Mouse (Mus musculus): ENCODE results near the gene Tas2r126.
"Not testable (repeated sequence)": the region's sequence is repeated elsewhere in the genome, so short reads cannot be mapped to it uniquely, and the experiment has no call there.

The Tas2r126 gene

DNA sequence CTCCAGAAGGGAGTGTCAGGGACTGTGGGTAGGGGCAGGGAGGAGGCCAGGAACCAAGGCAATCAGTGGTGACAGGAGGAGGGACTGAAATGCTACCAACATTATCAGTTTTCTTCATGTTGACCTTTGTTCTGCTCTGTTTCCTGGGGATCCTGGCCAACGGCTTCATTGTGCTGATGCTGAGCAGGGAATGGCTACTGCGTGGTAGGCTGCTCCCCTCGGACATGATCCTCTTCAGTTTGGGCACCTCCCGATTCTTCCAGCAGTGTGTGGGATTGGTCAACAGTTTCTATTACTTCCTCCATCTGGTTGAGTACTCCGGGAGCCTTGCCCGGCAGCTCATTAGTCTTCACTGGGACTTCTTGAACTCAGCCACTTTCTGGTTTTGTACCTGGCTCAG is at the start of gene Tas2r126:
TSS of gene Tas2r126 (plus strand) at position 90 of the 400 bp plus-strand sequence.
- no peak for DNase-seq

DNA sequence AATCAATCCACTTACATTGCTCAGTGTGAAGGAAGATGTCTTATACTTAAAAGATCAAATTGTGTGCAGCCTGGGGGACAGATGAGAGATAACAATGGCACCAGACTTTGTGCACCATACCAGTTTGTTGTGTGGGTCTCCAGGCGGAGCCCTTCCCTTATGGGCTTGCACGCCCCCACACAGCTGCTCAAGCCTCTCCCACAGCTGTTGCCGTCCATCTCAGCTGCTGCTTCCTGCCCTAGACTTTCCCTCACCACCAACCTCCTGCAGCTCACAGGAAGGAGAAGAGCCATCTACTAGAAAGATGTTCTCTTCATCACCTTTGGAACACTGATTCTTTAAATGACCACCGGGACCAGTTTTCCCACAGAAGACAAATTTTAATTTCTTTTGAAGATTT is 48.7 kb upstream of the Tas2r126 start:
- DNase-seq = no peak

GRCm38 (mm10) chr6:42391796-42392330 is 42.5 kb upstream of the Tas2r126 start:
- DNase-seq = peak; percentile 53

DNA sequence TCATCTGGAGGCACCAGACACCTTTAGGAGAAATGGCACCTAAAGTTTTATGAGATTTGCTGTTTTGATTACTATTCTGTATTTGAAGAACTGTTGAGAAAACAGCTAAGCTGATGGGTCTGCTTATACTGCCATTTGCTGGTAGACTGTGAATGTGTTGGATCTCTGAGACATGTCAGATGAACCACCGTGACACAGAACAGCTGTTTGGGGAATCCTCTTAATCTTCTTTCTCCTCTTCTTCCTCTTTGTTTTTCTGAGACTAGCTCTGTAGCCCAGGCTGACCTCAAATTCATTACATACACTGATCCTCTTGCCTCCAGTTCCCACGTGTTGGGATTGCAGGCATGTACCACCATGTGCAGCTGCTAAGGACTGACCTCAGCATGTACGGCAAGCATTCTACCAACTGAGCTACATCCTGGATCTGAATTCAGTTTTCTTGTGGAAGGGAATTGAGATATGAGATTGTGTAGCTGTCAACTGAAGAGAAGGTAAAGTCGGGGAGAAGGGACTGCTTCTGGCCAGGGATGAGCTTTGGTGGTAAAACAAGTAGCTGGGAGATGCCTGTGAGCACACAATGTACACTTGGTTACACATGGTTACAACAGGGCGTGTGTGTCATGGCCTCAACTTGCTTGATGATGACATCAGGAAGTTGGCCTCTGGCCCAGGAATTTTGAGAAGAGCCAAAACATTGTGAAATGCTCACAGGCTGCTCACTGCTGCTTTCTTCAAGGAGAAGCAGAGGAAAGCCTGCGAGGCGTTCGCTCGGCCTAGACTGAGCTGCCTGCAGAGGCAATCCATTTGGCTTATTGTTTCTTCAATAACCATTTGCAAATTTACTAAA is 38.1 kb upstream of the Tas2r126 start:
- peak; percentile 96 for DNase-seq

DNA sequence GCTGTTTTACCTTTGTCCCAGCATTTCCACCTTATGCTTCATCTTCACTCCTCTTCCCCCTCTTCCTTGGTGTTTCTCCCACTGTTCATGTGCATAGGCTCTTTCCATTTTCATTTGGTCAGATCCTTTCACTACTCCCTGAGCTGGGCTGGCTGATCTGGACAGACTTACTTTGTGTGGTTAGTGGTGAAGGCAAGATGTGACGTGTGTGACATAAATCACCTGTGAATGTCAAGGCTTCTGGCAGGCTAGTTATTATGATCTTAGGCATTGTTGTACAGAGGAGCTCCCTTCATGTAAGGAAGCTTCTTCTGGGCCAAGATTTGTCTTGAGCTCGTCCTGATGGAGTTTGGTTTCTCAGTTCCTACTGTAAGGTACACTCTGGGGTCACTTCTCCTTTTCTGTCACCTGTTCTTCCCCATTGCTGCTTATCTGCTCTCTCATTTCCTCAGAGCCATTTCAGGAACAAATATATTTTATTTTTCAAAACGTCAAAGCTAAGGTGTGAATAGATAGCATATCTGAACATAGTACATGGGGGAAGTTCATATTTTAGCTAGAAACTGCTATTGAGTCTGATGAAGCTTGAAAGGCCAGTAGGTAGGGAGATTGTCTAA is 37.2 kb upstream of the Tas2r126 start:
- no peak for DNase-seq

DNA sequence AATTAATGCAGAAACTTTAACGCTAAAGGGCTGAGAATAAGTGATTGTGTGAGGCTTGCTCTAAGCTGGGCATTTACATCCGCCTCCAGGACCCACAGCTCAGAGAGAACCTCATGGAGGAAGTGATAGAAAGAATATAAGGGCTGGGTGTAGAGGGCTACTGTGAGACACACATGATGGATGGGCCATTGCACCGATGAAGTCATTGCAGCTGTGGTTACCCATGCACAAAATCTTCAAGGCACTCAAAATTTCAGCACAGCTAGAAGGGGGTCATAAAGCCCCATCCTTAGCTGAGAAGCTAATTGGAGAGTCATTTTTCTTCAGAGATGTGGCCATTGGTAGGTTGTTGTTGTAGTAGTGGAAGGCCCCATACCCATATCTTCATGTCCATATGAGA is 36.0 kb upstream of the Tas2r126 start:
- no peak for DNase-seq

DNA sequence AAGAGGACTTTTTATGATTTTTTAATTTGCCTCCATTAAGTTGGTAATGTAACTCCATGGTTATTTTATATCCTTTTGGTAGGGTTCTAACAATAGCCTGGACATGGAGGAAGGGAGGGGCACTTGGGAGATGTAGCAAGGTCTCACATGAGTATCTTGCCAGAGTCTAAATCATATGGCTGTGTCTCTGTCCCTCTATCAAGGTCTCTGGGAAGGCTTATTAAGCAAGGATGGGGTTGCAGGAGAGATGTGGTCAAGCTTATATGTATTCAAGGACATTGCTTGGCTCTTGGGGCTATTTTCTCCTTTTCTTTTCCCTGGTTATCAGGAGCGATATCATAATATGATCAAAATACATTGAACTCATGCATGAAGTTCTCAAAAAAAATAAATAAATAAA is 35.3 kb upstream of the Tas2r126 start:
- no peak for DNase-seq

GRCm38 (mm10) chr6:42399938-42400337 is 34.4 kb upstream of the Tas2r126 start, which contains the start of gene Tas2r143:
Tas2r143 (plus strand) TSS chr6:42400238.
- DNase-seq = no peak

DNA sequence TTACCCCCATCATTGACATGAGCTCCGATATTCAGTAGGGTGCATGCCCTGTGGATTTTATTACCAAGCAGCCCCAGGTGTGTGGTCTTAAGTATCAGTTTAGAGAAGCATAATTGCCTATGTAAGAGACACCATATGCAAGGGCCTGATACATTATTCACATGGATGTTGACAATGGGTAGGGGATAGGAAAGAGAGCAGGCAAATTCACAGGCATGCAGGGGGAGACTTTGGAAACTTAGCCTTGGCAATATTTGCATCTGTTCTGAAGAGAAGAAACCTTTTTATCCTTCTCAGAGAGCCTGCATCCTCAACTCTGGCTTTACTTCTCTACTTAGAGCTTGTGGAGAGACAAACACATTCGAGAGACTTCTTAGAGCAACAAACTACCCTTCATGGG is 29.2 kb upstream of the Tas2r126 start, which contains the start of gene Tas2r135:
TSS of gene Tas2r135 (plus strand) at position 301 of the 400 bp plus-strand sequence.
- no peak for DNase-seq

DNA sequence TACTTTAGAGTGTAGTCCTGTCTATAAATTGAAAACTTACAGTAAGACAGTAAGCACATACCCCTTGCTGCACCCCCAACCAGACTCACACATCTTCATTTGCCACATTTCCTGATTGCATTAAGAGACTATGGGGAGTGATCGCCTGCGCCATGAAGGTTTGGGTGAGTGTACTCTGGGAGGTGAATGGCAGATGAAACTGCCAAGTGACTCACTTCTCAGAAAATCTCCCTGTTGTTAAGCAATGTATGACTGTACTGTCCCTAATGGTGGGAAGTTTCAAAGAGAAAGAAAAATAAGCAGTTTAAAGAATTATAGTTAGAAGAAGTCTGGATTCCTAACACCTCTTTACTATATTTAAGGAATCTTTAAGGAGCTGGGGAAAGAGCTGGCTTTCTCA is 14.9 kb upstream of the Tas2r126 start:
- no peak for DNase-seq

DNA sequence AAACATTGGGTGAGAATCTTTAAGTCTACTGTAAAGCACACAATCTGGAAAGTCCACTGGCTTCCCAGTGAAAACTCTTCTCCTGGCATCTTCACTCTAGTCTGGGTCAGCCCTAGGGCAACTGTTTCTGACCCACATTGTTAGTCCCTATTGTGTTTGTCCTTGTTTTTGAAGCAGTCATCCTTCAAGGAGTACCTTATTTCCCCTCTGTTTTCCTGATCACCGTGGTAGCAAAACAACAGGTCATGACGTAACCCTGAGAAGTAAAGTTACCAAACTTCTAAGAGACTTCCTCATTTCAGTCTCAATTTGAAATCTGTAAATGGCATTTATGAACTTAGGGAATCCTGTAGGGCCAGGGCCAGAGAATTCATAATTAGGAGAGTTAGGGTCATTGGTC is 12.9 kb upstream of the Tas2r126 start:
- no peak for DNase-seq

- DNase-seq = no peak
These were observed 9.9 kb upstream of the Tas2r126 start for GRCm38 (mm10) chr6:42424472-42424871.

GRCm38 (mm10) chr6:42426337-42426736 is 8.0 kb upstream of the Tas2r126 start:
- no peak for DNase-seq

DNA sequence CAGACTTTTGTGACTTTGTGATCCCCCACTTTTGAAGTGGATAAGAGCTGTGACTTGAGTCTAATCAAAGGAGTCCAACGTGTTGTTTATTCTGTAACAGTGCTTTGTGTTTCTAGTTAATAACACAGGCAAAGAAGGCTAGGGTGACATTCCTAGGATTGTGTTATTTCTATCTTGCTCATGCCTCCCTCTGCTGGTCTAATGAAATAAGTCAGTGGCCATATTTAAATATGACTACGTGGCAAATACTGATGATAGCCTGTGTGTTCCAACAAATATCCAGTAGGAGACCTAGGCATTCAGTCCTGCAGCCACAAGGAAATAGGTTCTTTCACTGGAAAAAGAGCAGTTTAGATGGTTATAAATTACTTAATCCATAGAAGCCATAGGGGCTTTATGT is 781 bp upstream of the Tas2r126 start:
- DNase-seq = peak; percentile 41

DNA sequence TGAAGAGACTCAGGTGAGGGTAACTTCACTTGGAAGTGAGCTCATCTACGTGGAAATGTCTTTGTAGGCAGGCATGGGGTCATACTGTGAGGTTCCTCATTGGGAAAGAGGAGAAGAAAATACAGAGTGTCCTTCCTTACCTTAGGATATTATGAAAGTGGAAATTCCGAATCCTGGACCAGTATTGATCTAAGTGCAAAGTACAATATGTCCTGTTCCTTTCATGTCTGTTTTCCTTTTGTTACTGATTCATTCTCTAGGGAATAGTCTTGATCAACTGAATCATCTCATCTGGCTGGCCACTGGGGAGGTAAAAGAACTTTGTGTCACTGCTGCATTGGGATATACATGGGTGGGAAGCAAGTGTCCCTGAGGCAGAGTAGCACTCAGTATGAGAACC is 1.2 kb downstream of the Tas2r126 start:
- DNase-seq = no peak

DNA sequence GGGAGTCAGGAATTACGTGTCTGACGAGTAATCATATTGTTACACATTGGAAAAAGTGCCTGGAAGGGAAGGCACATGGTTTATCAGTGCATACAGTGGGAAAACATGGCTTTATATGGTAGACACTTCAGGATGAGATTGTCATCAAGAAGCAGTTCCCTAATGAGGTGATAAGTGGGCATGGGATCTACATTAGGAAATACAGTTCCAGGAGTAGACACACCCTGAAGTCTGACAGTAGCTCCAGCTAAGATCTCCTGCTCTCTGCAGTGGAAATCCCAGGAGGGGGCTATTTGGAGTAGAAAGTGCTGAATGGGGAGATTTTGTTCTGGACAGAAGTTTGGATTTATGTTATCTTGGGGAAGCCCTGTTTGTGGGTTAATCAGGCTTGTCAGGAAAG is 7.1 kb downstream of the Tas2r126 start:
- DNase-seq = no peak

GRCm38 (mm10) chr6:42444491-42444890 is 10.2 kb downstream of the Tas2r126 start:
- no peak for DNase-seq

GRCm38 (mm10) chr6:42447381-42447780 is 13.0 kb downstream of the Tas2r126 start:
- no peak for DNase-seq

DNA sequence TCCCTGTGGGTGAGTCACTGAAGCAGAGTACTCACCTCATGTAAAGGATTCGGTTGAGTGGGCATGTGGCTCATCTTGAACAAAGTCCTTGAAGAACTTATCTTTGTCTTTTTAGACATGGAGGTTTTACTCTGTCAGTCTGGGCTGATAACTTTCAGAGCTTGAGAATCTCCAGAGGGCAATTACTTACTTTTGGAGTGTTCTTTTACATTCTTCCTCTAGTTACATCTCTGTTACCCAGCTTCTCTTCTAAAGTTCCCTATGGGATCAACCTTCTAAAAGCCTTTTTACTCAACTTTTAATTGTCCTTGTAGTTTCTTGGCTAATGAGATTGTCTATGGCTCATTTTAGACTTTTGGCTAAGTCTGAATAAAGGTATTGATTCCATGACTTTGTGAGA is 30.8 kb downstream of the Tas2r126 start, which contains the start of gene Olfr458:
TSS of gene Olfr458 (minus strand) at position 101 of the 400 bp plus-strand sequence.
- DNase-seq = no peak

DNA sequence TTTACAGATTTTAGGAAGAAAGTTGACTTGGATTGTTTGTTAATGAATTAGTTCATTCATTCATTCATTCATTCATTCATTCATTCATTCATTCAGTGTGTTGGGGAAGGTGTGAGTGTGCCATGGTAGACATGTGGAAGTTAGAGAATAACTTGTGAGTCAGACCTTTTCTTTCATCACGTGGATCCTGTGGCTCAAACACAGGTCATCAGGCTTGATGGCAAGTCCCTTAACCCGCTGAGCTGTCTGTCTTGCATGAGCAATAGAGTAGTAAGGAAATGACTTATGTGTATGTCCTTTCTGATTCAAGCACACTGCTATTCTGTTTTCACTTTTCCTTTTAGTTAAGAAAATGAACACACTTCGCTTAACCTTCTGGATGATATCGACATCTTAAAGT is 36.2 kb downstream of the Tas2r126 start:
- DNase-seq = no peak

- DNase-seq = not testable (repeated sequence)
These were observed 37.0 kb downstream of the Tas2r126 start for GRCm38 (mm10) chr6:42471298-42471697.

DNA sequence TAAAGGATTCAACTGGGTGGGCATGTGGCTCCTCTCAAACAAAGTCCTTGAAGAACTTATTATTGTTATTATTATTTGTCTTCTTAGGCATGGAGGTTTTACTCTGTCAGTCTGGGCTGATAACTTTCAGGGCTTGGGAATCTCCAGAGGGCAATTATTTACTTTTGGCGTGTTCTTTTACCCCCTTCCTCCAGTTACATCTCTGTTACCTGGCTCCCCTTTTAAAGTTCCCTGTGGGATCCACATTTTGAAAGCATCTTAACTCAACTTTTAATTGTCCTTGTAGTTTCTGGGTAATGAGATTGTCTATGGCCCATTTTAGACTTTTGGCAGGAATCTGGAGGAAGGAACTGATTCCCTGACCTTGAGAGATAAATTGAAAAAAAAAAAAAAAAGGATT is 41.9 kb downstream of the Tas2r126 start, which contains the start of gene Olfr457:
TSS of gene Olfr457 (minus strand) at position 101 of the 400 bp plus-strand sequence.
- no peak for DNase-seq

DNA sequence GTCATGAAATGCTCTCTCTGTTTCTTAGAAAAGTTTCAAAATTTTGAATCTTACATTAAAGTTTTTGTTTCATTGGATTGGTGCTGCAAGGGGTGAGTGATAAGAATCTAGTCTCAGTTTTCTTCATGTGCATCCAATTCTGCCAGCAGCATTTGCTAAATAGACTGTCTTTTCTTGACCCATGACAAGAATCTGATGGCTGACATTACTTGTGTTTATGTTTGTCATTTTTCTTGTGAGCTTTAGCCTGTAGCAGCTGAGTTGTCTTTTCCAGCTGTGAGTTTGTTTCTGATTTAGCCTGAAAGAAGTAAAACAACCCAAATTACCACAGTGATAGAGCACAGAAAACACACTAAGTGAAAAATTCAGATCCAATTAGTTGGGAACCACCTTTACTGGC is 50.3 kb downstream of the Tas2r126 start:
- DNase-seq = peak; percentile 21
